Mouse (Mus musculus) cerebellum, adult 2 months (tissue): ENCODE data around the gene Pard3b.

Experiments
- CTCF ChIP-seq: fragments of 200-500 bp; IDR thresholded peaks from 2 replicates; pipeline ENCODE4 v1.5.1; 2011; ENCODE audit warnings: low read depth, mild to moderate bottlenecking, control low read depth, low read length, moderate library complexity, borderline replicate concordance; ENCODE audit not compliant: insufficient read depth
- POLR2A ChIP-seq: fragments of 200-500 bp; IDR thresholded peaks from 2 replicates; pipeline ENCODE4 v1.6.1; 2011; ENCODE audit warnings: low read length, control low read depth, borderline replicate concordance; ENCODE audit not compliant: insufficient read depth

- TF ChIP-seq POLR2A, result no peak
- no peak for TF ChIP-seq CTCF
Observed at GRCm38 (mm10) chr1:62683498-62683897, 1044.9 kb downstream of the Pard3b start.
